Mouse (Mus musculus): ENCODE data around the gene A930018P22Rik.

Gene A930018P22Rik

GRCm38 (mm10) chr2:104122505-104123378 lies at the start of gene A930018P22Rik:
Gene A930018P22Rik, plus strand, starts transcription at chr2:104122769.
- under 1% methylated on average over 74 of the region's 74 CpGs for WGBS

DNA sequence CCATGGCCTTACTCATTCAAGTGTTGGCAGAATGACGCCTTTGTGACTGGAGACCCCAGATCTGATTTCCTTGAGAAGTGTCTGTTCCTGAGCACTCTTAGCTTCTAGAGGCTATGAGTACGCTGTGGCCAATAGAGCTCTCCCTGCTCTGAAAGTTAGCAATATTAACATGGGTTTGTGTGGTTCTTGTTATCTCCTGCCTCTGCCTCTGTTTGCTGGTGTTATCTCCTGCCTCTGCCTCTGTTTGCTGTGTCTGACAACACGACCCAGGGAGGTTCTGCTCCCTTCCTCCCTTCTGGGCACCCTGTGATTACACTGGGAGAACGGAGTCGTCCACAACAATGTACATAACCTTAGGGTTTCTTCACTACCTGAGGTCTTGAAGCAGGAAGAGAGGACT lies 44.3 kb upstream of the A930018P22Rik start:
- WGBS, result 83% methylated on average over 5 of the region's 5 CpGs

DNA sequence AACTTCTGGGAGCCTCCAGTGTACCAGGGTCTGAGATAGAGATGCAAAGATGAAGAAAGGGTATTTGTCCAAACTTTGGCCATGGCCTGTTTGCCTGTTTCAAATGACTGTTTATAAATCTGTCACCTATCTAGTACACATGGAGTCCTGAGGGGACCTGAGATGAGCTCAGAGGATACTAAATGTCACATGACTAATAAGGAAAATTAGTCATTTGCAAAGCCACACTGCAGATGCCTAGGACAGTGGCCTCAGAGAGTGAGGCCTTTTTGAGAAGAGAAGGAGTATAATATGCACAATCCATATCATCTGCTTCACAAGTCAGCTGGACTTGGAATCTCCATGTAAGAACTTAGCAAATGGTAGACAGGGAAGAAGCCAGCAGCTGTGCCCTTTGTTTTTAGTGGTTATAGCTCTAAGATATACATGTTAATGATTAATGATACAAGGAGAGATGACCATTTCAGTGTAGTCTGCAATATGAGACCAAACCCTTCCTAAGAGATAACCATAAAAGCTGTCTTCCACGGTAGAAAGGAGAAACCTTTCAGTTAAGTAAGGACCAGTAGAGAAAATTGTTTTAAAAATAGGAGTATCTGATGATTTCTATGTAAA lies 41.0 kb upstream of the A930018P22Rik start:
- WGBS, result 100% methylated on average over 1 of the region's 1 CpGs

GRCm38 (mm10) chr2:104087562-104087961 lies 35.0 kb upstream of the A930018P22Rik start:
- WGBS, result 70% methylated on average over 1 of the region's 1 CpGs

DNA sequence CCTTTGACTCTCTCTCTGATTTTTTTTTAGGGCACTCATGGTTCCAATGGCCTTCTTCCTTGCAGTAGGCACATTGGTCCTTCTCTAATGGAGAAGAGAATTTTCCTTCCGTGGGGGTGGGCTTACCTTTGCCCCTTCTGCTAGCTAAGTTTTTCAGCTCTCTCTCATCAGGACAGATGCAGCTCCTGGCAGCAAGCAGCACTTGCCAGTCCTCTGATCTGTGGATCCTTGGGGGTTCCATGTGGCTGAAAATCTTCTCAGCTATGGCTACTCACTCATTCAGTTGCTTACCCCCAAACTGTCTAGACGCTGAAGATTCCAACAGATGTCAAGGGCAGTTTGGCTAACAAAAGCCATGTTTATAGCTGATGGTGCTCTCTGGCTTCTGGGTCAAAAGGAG lies 29.3 kb upstream of the A930018P22Rik start:
- WGBS, result 84% methylated on average over 2 of the region's 2 CpGs

DNA sequence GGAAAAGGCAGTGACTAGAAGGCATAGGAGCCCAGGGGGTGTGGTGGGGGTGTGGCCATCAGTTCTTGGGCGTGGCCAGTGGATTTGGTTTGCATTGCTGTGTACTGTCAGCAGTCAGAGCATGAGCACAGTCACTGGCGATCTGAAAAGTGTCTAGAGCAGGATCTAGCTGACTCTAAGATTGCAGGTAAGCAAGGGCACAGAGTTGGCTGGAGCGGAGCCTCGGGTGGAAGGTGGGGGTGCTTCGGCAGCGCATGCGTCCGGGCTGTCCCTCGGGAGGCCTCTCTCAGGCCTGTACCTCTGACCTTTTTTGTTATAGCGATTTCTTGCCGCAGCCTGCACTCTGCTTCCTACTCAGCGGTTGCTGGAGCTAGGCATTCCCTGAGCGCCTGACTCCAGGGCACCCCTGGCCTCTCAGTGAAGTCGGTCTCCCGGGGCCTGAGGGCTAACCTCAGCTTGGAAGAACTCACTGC lies 26.8 kb upstream of the A930018P22Rik start, which contains the start of gene Cd59a:
TSS of gene Cd59a (plus strand) at position 61 of the 473 bp plus-strand sequence.
- 15% methylated on average over 15 of the region's 15 CpGs for WGBS

DNA sequence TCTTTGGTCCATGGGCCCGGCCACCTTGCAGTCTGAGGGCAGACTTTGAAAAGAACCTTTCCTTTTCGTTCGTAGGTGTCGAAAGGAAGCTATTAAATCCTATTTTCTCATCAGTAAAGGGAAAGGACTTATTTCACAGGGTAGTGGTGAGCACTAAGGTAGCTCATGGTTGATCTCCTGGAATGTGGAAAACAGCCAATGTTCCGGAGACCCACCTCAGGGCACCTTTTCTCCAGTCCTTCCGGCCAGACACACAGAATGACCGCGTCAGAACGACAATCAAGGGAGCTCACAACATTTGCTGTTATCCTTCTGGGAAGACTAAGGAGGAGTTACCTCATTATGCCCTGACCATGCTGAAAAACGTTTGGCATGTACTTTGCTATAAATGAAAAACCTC lies 26.3 kb upstream of the A930018P22Rik start:
- WGBS, result 58% methylated on average over 10 of the region's 10 CpGs

DNA sequence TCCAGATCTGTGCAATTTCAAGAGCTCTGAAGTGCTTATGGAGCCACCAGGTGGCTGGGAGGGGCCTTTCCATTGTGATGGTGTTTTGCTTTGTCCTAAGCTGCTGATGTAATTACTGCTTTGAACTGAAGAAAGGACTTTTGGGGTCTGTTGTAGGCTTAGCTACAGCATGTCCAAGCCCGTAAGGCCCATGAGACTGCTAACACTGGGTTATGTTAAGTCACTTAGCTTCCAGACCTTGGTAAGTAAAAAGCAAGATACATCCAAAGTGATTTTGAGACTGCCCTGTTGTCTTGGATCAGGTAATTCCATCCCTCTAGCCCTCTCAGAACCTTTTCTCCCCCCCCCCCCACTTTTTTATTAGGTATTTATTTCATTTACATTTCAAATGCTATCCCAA lies 25.8 kb upstream of the A930018P22Rik start:
- WGBS, result 81% methylated on average over 1 of the region's 1 CpGs

DNA sequence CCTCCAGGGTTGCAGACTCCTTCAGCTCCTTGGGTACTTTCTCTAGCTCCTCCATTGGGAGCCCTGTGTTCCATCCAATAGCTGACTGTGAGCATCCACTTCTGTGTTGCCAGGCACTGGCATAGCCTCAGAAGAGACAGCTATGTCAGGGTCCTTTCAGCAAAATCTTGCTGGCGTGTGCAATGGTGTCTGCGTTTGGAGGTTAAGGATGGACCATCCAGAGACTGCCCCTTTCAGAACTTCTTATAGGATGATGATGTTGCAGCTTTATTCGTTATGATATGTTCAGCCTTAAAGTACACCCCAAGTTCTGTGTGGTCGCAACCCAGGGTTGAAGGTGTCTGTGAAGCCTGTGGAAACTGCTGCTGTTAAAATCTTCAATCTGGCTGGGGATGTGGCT lies 25.2 kb upstream of the A930018P22Rik start:
- 97% methylated on average over 4 of the region's 4 CpGs for WGBS

- 68% methylated on average over 3 of the region's 3 CpGs for WGBS
Measured at GRCm38 (mm10) chr2:104098529-104099230, 23.9 kb upstream of the A930018P22Rik start.

- WGBS, result 98% methylated on average over 2 of the region's 2 CpGs
Measured at GRCm38 (mm10) chr2:104099231-104099585, 23.4 kb upstream of the A930018P22Rik start.

- 76% methylated on average over 1 of the region's 1 CpGs for WGBS
Measured at GRCm38 (mm10) chr2:104099946-104100345, 22.6 kb upstream of the A930018P22Rik start.

- WGBS, result 91% methylated on average over 6 of the region's 6 CpGs
Measured at GRCm38 (mm10) chr2:104104800-104105199, 17.8 kb upstream of the A930018P22Rik start.

DNA sequence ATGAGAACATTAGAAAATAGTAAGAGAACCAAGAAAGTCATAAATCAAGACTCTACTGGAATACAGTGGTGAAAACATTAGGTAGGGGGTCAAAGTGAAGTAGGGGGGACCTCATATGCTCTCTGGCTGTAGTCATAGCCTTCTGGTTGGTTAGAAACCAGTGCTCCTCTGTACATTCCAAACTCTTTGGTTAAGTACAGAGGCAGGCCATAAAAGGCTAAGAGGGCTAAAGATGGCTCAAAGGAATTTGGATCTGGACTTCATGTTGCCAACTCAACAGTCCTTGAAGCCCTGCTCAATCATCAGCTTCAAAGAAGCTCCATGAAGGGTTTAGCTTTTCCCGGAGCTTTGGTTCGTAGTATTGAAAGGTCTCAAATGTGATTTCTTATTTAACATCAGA lies 13.5 kb upstream of the A930018P22Rik start:
- WGBS, result 96% methylated on average over 2 of the region's 2 CpGs

GRCm38 (mm10) chr2:104109528-104109927 lies 13.0 kb upstream of the A930018P22Rik start:
- 84% methylated on average over 2 of the region's 2 CpGs for WGBS

DNA sequence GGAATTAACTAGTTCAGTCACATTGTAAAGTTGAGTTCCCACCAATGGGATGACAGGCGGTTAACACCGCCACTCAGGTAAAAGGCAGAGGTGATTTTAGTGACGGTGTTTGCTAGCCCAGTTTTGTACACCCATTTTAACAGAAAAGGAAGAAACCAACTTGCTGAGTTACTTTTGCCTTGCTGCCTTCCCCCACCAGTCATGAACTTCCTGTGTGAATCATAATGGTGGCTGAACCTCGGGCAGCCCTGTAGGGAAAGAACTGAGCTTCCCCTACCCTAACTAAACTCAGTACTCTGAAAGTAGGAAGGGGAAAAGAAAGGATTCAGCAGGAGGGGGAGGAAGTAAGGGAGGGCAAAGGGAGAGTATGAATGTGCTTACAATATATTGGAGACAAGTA lies 12.5 kb upstream of the A930018P22Rik start:
- WGBS, result 89% methylated on average over 4 of the region's 4 CpGs

- no CpG with 5 or more reads among the region's 1 CpGs for WGBS
Measured at GRCm38 (mm10) chr2:104111170-104111797, 11.3 kb upstream of the A930018P22Rik start.

DNA sequence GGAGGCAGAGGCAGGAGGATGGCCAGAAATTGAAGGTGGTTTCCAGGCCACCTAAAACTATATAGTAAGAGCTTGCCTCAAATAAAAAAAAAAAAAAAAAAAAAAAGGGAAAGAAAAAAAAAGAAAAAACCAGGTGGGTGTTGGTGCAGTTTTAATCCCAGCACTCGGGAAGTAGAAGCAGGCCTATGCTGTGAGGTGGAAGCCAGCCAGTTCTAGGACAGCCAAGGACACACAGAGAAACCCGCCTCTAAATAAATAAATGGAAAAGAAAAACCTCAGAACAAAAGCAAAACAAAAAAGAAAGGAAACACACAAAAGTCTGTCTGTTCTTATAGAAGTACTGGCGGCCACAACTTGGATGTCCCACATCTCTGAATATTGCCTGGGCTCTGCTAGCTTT lies 7.7 kb upstream of the A930018P22Rik start:
- WGBS, result 61% methylated on average over 3 of the region's 3 CpGs

DNA sequence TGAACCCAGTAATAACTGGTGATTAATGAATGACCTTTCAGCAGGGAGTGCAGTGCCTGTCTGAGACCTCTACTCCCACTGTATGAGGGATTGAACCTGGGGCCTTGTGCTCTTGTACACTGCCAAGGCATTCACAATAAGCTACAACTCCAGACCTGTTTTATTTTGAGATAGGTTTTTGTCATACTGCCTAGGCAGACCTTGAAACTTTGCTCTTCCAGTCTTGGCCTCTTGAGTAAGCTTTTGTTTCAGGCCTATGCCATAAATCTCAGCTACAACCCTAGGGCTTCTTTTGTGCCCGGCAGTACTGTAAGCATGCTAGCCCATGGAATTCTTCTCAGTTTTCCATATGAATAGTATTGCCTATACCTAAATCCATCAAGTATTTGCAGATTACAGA lies 3.5 kb upstream of the A930018P22Rik start:
- WGBS, result 89% methylated on average over 1 of the region's 1 CpGs

GRCm38 (mm10) chr2:104120312-104120711 lies 2.3 kb upstream of the A930018P22Rik start:
- WGBS, result 41% methylated on average over 6 of the region's 6 CpGs

DNA sequence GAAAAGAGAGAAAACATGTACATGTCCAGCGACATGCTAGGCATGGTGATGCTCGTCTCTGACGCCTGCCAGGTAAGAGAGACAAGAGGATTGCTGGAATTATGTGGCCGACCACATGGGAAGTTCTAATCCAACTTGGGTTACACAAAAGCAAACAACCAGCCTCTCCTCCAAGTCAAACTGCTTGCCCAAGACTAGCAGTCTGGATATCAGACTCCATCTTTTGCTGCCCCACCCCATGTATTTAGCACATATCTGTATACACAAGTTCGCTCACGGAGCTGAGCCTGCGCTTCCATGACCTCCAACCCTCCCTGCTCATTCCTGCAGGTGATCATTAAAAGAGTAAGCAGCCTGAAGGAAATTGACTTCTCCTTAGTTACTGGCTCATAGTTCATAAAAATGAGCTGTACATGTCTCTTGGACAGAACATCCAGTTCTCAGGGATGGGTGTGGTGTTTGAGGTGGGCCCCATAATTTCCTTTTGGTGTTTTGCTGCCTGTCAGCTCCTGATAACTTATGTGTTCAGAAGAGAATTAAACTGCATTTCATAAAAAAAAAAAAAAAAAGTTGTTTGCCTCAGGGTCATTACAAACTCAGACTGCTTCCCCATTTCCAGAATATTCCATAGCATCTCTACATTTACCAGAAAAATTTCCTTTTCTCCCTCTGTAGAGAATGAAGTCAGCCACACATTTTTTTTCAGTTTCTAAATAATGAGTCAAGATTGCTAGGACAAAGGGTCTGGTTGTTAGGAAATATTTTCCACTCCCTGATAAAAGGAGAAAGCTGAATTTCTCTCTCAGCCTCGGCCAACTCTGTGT lies 676 bp upstream of the A930018P22Rik start:
- 80% methylated on average over 8 of the region's 8 CpGs for WGBS

Data from cerebral cortex, adult 2 months (tissue).